Mouse (Mus musculus): ENCODE data around the gene Ctsf. TPM values are rescaled to one million over a fixed set of nuclear protein-coding genes. Genes with fewer than 3 reads are reported as not detected.

Ctsf gene
- polyA plus RNA-seq, 1 experiment = 31.9 TPM

DNA sequence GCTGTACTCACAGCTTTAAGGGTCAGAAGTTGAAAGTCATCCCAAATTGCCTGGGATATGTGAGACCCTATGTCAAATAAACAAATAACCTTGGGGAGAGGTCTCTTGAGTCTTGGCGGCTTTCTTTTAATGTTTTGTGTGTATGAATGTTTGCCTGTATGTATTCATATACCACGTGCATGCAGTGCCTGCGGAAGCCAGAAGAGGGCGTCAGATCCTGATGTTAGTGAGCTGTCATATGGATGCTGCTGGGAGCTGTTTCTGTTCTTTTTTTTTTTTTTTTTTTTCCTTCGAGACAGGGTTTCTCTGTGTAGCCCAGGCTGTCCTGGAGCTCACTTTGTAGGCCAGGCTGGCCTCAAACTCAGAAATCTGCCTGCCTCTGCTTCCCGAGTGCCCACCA lies 41.9 kb upstream of the Ctsf start:
- DNase-seq = peak; percentile 25

DNA sequence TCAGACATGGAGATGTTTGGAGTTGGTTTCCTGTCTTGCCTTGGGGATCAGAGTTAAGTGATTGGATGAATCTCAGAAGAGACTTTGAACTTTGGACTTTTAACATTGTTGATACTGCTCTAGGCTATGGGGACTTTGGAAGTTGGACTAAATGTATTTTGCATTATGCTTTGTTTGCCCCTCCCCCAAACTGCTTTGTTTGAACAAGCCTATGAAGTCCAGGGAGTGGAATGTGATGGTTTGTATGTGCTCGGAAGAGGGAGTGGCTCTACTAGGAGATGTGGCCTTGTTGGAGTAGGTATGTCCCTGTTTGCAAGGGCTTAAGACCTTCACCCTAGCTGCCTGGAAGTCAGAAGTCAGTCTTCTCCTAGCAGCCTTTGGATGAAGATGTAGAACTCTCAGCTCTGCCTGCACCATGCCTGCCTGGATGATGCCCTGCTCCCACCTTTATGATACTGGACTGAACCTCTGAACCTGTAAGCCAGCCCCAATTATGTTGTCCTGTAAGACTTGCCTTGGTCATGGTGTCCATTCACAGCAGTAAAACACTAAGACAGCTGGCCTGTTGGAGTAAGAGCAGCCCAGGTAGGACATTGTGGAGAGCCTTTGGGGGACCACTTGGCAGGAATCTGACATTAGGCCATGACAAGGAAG lies 37.6 kb upstream of the Ctsf start:
- no peak for DNase-seq
- no peak overlapping the region for H3K4me3 ChIP-seq (ENCODE audit: control insufficient read depth, insufficient read depth, low read length)
- WGBS = 94% methylated on average over 1 of the region's 1 CpGs
- H3K27ac ChIP-seq (ENCODE audit: control insufficient read depth, insufficient read depth, low read length) = no peak overlapping the region
- no peaks in the 10 kb centered on the region for H3K27me3 ChIP-seq (ENCODE audit: control insufficient read depth, insufficient read depth, low read length)
- TF ChIP-seq CTCF (IDR thresholded peaks at IDR 0.05; ENCODE audit: borderline replicate concordance, control insufficient read depth, extremely low read depth, insufficient read depth, low read length, poor library complexity) = no peak
- no peak for TF ChIP-seq POLR2A (IDR thresholded peaks at IDR 0.05; ENCODE audit: control insufficient read depth, extremely low read depth, insufficient read depth, low read length, poor library complexity)
- H3K4me1 ChIP-seq (replicated peaks; ENCODE audit: control insufficient read depth, insufficient read depth, low read length) = no peaks in the 10 kb centered on the region; the same call in 1 of the 2 replicates
- no peaks in the 10 kb centered on the region for H3K36me3 ChIP-seq (ENCODE audit: control insufficient read depth, insufficient read depth, low read length)

More for the DNA sequence above, 41.9 kb upstream of the Ctsf start:
- Histone ChIP-seq H3K27me3 (ENCODE audit: control insufficient read depth, insufficient read depth, low read length) (no peaks in the 10 kb centered on the region), H3K27ac (ENCODE audit: control insufficient read depth, insufficient read depth, low read length) (no peak overlapping the region), H3K36me3 (ENCODE audit: control insufficient read depth, insufficient read depth, low read length) (no peaks in the 10 kb centered on the region), H3K4me1 (replicated peaks; ENCODE audit: control insufficient read depth, insufficient read depth, low read length) (peaks cover 3% of the 10 kb centered on the region), H3K4me3 (ENCODE audit: control insufficient read depth, insufficient read depth, low read length) (no peak overlapping the region)
- no peak for TF ChIP-seq POLR2A (IDR thresholded peaks at IDR 0.05; ENCODE audit: control insufficient read depth, extremely low read depth, insufficient read depth, low read length, poor library complexity)
- 93% methylated on average over 6 of the region's 6 CpGs for WGBS

DNA sequence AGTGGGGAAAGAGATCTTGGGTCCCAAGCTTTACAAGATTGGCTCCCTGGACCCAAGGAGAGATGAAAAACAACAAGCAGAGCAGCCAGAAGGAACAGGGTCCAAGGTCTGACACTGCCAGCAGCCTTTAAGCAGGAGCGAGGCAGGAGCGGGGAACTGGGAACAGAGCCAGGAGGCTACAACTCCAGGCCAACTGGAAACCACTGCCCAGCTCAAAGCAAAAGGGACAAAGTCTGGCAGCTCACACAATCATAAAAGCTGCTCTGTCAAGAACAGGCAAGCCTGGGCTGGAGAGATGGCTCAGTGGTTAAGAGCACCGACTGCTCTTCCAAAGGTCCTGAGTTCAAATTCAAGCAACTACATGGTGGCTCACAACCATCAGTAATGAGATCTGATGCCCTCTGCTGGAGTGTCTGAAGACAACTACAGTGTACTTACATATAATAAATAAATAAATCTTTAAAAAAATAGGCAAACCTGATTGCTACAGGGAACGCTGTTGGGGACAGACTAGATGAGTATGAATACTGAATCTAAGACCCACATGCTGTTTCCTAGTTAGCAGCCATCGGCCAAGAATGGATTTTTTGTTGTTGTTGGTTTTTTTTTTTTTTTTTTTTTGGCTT lies 34.1 kb upstream of the Ctsf start:
- Histone ChIP-seq H3K36me3 (ENCODE audit: control insufficient read depth, insufficient read depth, low read length) (no peaks in the 10 kb centered on the region), H3K4me1 (replicated peaks; ENCODE audit: control insufficient read depth, insufficient read depth, low read length) (no peaks in the 10 kb centered on the region), H3K4me3 (ENCODE audit: control insufficient read depth, insufficient read depth, low read length) (no peak overlapping the region), H3K27me3 (ENCODE audit: control insufficient read depth, insufficient read depth, low read length) (no peaks in the 10 kb centered on the region), H3K27ac (ENCODE audit: control insufficient read depth, insufficient read depth, low read length) (no peak overlapping the region)
- WGBS = 93% methylated on average over 5 of the region's 5 CpGs
- DNase-seq = no peak
- TF ChIP-seq POLR2A (IDR thresholded peaks at IDR 0.05; ENCODE audit: control insufficient read depth, extremely low read depth, insufficient read depth, low read length, poor library complexity) (no peak), CTCF (IDR thresholded peaks at IDR 0.05; ENCODE audit: borderline replicate concordance, control insufficient read depth, extremely low read depth, insufficient read depth, low read length, poor library complexity) (no peak)

DNA sequence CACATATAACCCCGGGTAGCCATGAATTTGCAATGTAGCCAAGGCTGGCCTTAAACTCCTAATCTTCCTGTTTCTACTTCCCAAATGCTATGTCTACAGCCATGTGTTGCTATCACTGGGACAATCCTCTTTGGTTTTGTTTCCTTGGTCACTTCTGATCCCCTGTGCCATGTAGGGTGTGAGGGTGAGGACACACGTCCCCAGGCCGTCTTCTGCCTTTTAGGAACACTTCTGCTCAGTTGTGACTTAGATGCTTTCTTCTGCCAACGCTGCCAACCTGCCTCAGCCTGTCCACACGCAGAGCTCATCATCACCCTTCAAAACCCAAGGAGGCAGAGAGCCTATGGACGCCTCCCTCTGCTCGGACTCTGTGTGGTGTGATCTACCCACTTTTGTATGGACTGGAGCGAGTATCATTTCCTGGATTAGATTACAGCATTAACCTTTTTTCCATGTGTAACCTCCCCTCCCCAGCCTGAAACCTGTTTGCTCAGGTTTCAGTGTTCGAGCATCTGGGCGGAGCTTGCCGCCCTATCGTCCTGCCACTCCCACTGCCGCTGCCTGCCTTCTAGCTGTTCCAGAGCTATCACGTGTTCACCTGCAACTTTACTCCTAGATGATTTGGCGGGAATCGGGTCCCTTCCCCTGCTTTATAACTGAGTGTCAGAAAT lies 26.4 kb upstream of the Ctsf start:
- no peak for DNase-seq
- Histone ChIP-seq H3K27me3 (ENCODE audit: control insufficient read depth, insufficient read depth, low read length) (no peaks in the 10 kb centered on the region), H3K36me3 (ENCODE audit: control insufficient read depth, insufficient read depth, low read length) (no peaks in the 10 kb centered on the region), H3K4me1 (replicated peaks; ENCODE audit: control insufficient read depth, insufficient read depth, low read length) (no peaks in the 10 kb centered on the region), H3K4me3 (ENCODE audit: control insufficient read depth, insufficient read depth, low read length) (no peak overlapping the region), H3K27ac (ENCODE audit: control insufficient read depth, insufficient read depth, low read length) (no peak overlapping the region)
- TF ChIP-seq CTCF (IDR thresholded peaks at IDR 0.05; ENCODE audit: borderline replicate concordance, control insufficient read depth, extremely low read depth, insufficient read depth, low read length, poor library complexity) (no peak), POLR2A (IDR thresholded peaks at IDR 0.05; ENCODE audit: control insufficient read depth, extremely low read depth, insufficient read depth, low read length, poor library complexity) (no peak)
- 92% methylated on average over 16 of the region's 16 CpGs for WGBS

DNA sequence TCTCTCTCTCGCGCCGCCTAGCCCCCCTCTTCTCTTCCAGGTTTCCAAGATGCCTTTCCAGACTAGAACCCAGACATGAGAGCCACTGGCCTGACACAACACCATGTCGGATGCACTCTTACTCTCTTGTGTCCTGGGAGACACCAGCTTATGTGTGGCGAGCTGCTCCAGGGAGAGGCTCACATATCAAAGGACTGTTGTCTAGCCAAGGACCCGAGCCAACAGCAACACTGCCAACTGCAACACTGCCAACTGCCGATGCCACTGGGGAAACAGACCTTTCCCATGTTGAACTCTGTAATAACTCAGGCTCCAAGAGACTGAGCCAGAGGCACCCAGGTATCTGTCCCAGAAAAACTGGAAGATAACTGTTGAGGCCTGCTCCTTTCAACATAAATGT lies 25.8 kb upstream of the Ctsf start:
- Histone ChIP-seq H3K27me3 (ENCODE audit: control insufficient read depth, insufficient read depth, low read length) (no peaks in the 10 kb centered on the region), H3K36me3 (ENCODE audit: control insufficient read depth, insufficient read depth, low read length) (no peaks in the 10 kb centered on the region), H3K4me1 (replicated peaks; ENCODE audit: control insufficient read depth, insufficient read depth, low read length) (no peaks in the 10 kb centered on the region), H3K4me3 (ENCODE audit: control insufficient read depth, insufficient read depth, low read length) (no peak overlapping the region), H3K27ac (ENCODE audit: control insufficient read depth, insufficient read depth, low read length) (no peak overlapping the region)
- no peak for DNase-seq
- WGBS = 94% methylated on average over 7 of the region's 7 CpGs
- no peak for TF ChIP-seq POLR2A (IDR thresholded peaks at IDR 0.05; ENCODE audit: control insufficient read depth, extremely low read depth, insufficient read depth, low read length, poor library complexity)
- no peak for TF ChIP-seq CTCF (IDR thresholded peaks at IDR 0.05; ENCODE audit: borderline replicate concordance, control insufficient read depth, extremely low read depth, insufficient read depth, low read length, poor library complexity)

DNA sequence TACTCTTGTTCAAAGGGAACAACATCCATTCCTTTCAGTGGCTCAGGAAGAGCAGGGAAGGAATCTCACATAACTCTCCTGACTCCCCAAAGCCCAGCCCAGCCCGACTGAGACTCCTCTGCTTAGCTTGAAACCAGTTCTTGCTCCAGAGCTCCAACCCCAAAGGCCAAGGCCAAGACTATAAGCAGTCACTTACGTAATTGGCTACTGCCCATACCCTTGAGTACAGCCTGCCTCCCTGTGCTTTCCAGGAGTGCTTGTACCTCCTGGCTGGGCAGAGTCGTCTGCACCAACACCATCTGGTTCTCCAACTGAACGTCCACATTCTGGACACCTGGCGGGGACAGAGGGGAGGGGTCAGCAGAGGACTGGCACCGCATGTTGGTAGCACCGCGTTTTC lies 21.0 kb upstream of the Ctsf start:
- peaks cover 7% of the 10 kb centered on the region for H3K4me1 ChIP-seq (replicated peaks; ENCODE audit: control insufficient read depth, insufficient read depth, low read length)
- TF ChIP-seq POLR2A (IDR thresholded peaks at IDR 0.05; ENCODE audit: control insufficient read depth, extremely low read depth, insufficient read depth, low read length, poor library complexity) (no peak), CTCF (IDR thresholded peaks at IDR 0.05; ENCODE audit: borderline replicate concordance, control insufficient read depth, extremely low read depth, insufficient read depth, low read length, poor library complexity) (no peak)
- no peaks in the 10 kb centered on the region for H3K27me3 ChIP-seq (ENCODE audit: control insufficient read depth, insufficient read depth, low read length)
- no peaks in the 10 kb centered on the region for H3K36me3 ChIP-seq (ENCODE audit: control insufficient read depth, insufficient read depth, low read length)
- H3K4me3 ChIP-seq (ENCODE audit: control insufficient read depth, insufficient read depth, low read length) = no peak overlapping the region
- no peak overlapping the region for H3K27ac ChIP-seq (ENCODE audit: control insufficient read depth, insufficient read depth, low read length)
- 95% methylated on average over 8 of the region's 8 CpGs for WGBS
- no peak for DNase-seq
